8 mouse cellular contexts compared by ENCODE assay signal in the genomic region with DNA sequence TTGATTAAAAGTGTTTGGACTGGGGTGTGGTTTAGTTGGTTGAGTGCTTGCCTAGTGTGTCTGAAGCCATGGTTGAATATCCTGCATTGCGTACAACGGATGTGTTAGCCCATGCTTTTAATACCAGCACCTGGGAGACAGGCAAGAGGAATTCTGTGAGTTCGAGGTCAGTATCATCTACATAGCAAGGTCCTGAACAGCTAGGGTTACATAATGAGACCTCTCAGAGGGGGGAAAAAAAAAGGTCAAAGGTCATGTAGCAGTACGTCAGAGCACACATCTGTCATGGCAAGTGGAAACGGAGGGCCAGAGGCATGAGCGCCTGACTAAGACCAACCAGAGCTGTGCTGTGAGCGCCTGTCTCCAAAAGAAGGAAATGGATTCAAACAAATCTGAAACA. TPM values are rescaled to one million over a fixed set of nuclear protein-coding genes. Genes with fewer than 3 reads are reported as not detected.
DNase-seq lines count a peak whose midpoint lies in the region; ATAC-seq and TF ChIP-seq lines count a peak whose summit lies in the region.

No protein-coding gene starts in this region.

- no peaks in the 10 kb centered on the region for H3K27me3 ChIP-seq in lung, embryonic 14.5 days (ENCODE audit: insufficient read depth, low read length)
- no peaks in the 10 kb centered on the region for H3K27me3 ChIP-seq in forebrain, embryonic 12.5 days
- H3K27me3 ChIP-seq in liver, embryonic 11.5 days (replicated peaks; ENCODE audit: control insufficient read depth, insufficient read depth, low read length), result no peaks in the 10 kb centered on the region
- no peaks in the 10 kb centered on the region for H3K27me3 ChIP-seq in stomach, embryonic 15.5 days (replicated peaks)

- peak overlapping the region; percentile 98 for H3K4me3 ChIP-seq in lung, embryonic 14.5 days (ENCODE audit: low read depth, low read length)
- peak overlapping the region; percentile 96 for H3K4me3 ChIP-seq in forebrain, embryonic 12.5 days (replicated peaks)
- H3K4me3 ChIP-seq in liver, embryonic 11.5 days (ENCODE audit: low read depth, low read length), result 0 out of 2 replicates have a peak overlapping the region, but pooled peaks have one; percentile 5
- H3K4me3 ChIP-seq in stomach, embryonic 15.5 days (replicated peaks), result peak overlapping the region; percentile 88

- H3K27ac ChIP-seq in lung, embryonic 14.5 days (ENCODE audit: low read depth), result no peak overlapping the region
- peak overlapping the region; percentile 97 for H3K27ac ChIP-seq in forebrain, embryonic 12.5 days
- 0 out of 2 replicates have a peak overlapping the region, but pooled peaks have one; percentile 52 for H3K27ac ChIP-seq in liver, embryonic 11.5 days (ENCODE audit: low read depth, low read length)
- H3K27ac ChIP-seq in stomach, embryonic 15.5 days, result no peak overlapping the region

- H3K9ac ChIP-seq in lung, embryonic 14.5 days, result peak overlapping the region; percentile 100; the same call in 1 of the 2 replicates
- peak overlapping the region; percentile 36 for H3K9ac ChIP-seq in forebrain, embryonic 12.5 days
- H3K9ac ChIP-seq in liver, embryonic 11.5 days (ENCODE audit: low read depth, low read length), result no peak overlapping the region; the same call in 1 of the 2 replicates
- H3K9ac ChIP-seq in stomach, embryonic 15.5 days, result no peak overlapping the region

- peak overlapping the region; percentile 89 for H3K4me2 ChIP-seq in lung, embryonic 14.5 days
- peak overlapping the region; percentile 96 for H3K4me2 ChIP-seq in forebrain, embryonic 12.5 days
- peak overlapping the region; percentile 95 for H3K4me2 ChIP-seq in liver, embryonic 11.5 days
- peak overlapping the region; percentile 81 for H3K4me2 ChIP-seq in stomach, embryonic 15.5 days

- ATAC-seq in lung, embryonic 14.5 days (ENCODE audit: insufficient read depth), result no peak
- ATAC-seq in forebrain, embryonic 12.5 days (ENCODE audit: low FRiP score), result no peak
- ATAC-seq in liver, embryonic 11.5 days (replicated peaks; ENCODE audit: low FRiP score), result no peak
- no peak for ATAC-seq in stomach, embryonic 15.5 days (ENCODE audit: insufficient read depth, low FRiP score, low read depth)
- ATAC-seq in inflammation-experienced regulatory T-cells, adult 6 months, result no peak

- H3K36me3 ChIP-seq in lung, embryonic 14.5 days (ENCODE audit: insufficient read depth), result peaks cover 63% of the 10 kb centered on the region
- peaks cover 49% of the 10 kb centered on the region for H3K36me3 ChIP-seq in forebrain, embryonic 12.5 days (replicated peaks)
- H3K36me3 ChIP-seq in liver, embryonic 11.5 days (ENCODE audit: control insufficient read depth, insufficient read depth, low read length), result peaks cover 22% of the 10 kb centered on the region
- H3K36me3 ChIP-seq in stomach, embryonic 15.5 days, result peaks cover 25% of the 10 kb centered on the region; the same call in 1 of the 2 replicates

- no peaks in the 10 kb centered on the region for H3K9me3 ChIP-seq in lung, embryonic 14.5 days (ENCODE audit: low read depth, low read length)
- no peaks in the 10 kb centered on the region for H3K9me3 ChIP-seq in forebrain, embryonic 12.5 days
- H3K9me3 ChIP-seq in liver, embryonic 11.5 days (ENCODE audit: control insufficient read depth, low read length), result no peaks in the 10 kb centered on the region
- H3K9me3 ChIP-seq in stomach, embryonic 15.5 days, result no peaks in the 10 kb centered on the region

- TF ChIP-seq CTCF in lung, embryonic 14.5 days (IDR thresholded peaks at IDR 0.05; ENCODE audit: low read depth), result no peak

- no peak for DNase-seq in lung, embryonic 14.5 days
- no peak for DNase-seq in lung, postnatal 14 days
- DNase-seq in liver, embryonic 11.5 days (ENCODE audit: low spot score), result no peak
- DNase-seq in right cerebral cortex, postnatal 10 days (ENCODE audit: low spot score in 2 of 2), result no peak
- DNase-seq in cerebellum, adult 8-10 months, result no peak

- WGBS in lung, embryonic 14.5 days, result 27% methylated on average over 7 of the region's 7 CpGs
- 54% methylated on average over 7 of the region's 7 CpGs for WGBS in forebrain, embryonic 12.5 days
- 62% methylated on average over 7 of the region's 7 CpGs for WGBS in liver, embryonic 11.5 days
- WGBS in stomach, embryonic 15.5 days, result 34% methylated on average over 7 of the region's 7 CpGs

- H3K4me1 ChIP-seq in lung, embryonic 14.5 days (ENCODE audit: insufficient read depth), result peaks cover 7% of the 10 kb centered on the region; the same call in 1 of the 2 replicates
- H3K4me1 ChIP-seq in forebrain, embryonic 12.5 days, result peaks cover 60% of the 10 kb centered on the region
- peaks cover 40% of the 10 kb centered on the region for H3K4me1 ChIP-seq in liver, embryonic 11.5 days (replicated peaks; ENCODE audit: control insufficient read depth, insufficient read depth, low read length)
- H3K4me1 ChIP-seq in stomach, embryonic 15.5 days, result peaks cover 37% of the 10 kb centered on the region

RNA-seq across cellular contexts. Expression of a gene that starts 3.4 kb away (rescaled TPM):
- polyA plus RNA-seq in lung, embryonic 14.5 days (2014; fragmentation: Nextera tagmentation; extraction: Ambion mirVana), result 802 and 805 TPM in 2 replicates
- polyA plus RNA-seq in forebrain, embryonic 12.5 days (2016; fragmentation: Nextera tagmentation; extraction: Ambion mirVana), result 731 and 774 TPM in 2 replicates
- 302 and 334 TPM in 2 replicates for polyA plus RNA-seq in liver, embryonic 11.5 days (2014; fragmentation: Nextera tagmentation; extraction: Ambion mirVana)
- polyA plus RNA-seq in stomach, embryonic 15.5 days (2015; fragmentation: Nextera tagmentation; extraction: Ambion mirVana), result 502 and 542 TPM in 2 replicates
- 1 to 10 TPM; 2.2 to 8.3 (median 2.5) TPM for polyA plus RNA-seq in inflammation-experienced regulatory T-cells, adult 6 months (2017; shearing (Covaris generic))

Comparison
In these comparisons a context has a peak if more than half of its experiments do, and no peak if none do; other contexts are left out.
1. H3K27ac ChIP-seq: peak in forebrain, embryonic 12.5 days (single experiment) and liver, embryonic 11.5 days (single experiment); none in lung, embryonic 14.5 days (single experiment) and stomach, embryonic 15.5 days (single experiment).
2. H3K4me3 ChIP-seq: peak in every context shown above with its lines; median percentile 98 in lung, embryonic 14.5 days; 96 in forebrain, embryonic 12.5 days; 88 in stomach, embryonic 15.5 days; 5 in liver, embryonic 11.5 days.
3. H3K9ac ChIP-seq: peak in lung, embryonic 14.5 days (single experiment) and forebrain, embryonic 12.5 days (single experiment); none in liver, embryonic 11.5 days (single experiment) and stomach, embryonic 15.5 days (single experiment).
4. RNA of a gene that starts 3.4 kb away (polyA plus RNA-seq): 802 to 805 TPM in lung, embryonic 14.5 days, 731 to 774 TPM in forebrain, embryonic 12.5 days, 502 to 542 TPM in stomach, embryonic 15.5 days and 302 to 334 TPM in liver, embryonic 11.5 days; 2.2 to 8.3 TPM in inflammation-experienced regulatory T-cells, adult 6 months; every median in the first group is over 10 times any median in the second.
5. Peak in every context shown above with its lines, with median percentiles within 50 percentile points of each other: H3K4me2 ChIP-seq.